Mouse (Mus musculus): ENCODE measurements around the gene Cdk5r1.
"Not testable (repeated sequence)": the region's sequence is repeated elsewhere in the genome, so short reads cannot be mapped to it uniquely, and the experiment has no call there.

Gene Cdk5r1

DNA sequence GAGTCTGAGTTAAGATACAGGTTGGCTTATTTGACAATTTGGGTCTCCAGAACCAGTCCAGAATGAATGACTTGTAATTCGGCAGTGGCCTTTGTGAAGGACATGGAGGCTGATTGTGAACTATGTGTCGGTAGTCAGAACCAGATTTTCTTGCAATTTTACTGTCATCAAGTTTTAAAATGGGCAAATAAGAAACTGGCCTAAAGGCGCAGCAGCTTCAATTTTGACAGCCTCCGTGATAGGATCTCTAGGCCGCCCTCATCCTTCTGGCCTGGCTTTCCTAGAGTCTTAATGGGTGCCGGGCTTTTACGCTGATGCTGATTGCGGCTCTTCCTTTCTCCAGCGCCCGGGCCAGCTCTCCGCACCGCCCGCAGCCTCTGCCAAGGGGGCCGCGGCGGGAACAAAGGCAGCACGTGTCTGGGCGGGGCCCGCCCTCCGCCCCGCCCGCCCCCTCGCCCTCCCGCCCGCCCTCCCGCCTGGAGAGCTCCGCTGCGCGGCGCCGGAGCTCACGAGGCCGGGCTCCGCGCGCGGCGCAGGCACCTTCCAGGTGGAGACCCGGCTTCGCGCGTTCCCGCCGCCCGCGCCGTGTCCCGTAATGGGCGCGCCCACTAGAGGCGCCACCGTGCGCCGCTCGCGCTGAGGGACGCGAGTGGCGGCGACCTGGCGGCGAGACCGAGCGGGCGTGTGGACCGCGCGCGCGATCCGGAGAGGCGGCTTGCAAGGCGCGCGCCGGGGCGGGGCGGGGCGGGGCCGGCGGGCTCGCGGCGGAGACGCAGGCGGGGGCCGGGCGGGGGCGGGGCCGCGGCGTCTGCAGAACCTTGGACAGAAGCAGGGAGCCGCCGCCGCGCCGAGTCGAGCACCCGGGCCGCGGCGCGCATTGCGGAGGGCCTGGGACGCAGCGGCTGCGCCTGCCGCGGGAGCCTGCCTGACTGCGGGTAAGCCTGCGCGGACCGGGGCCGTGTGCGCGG lies at the start of gene Cdk5r1:
Cdk5r1 (plus strand) TSS at position 802 of the 968 bp plus-strand sequence.
- DNase-seq: peak; percentile 96

DNA sequence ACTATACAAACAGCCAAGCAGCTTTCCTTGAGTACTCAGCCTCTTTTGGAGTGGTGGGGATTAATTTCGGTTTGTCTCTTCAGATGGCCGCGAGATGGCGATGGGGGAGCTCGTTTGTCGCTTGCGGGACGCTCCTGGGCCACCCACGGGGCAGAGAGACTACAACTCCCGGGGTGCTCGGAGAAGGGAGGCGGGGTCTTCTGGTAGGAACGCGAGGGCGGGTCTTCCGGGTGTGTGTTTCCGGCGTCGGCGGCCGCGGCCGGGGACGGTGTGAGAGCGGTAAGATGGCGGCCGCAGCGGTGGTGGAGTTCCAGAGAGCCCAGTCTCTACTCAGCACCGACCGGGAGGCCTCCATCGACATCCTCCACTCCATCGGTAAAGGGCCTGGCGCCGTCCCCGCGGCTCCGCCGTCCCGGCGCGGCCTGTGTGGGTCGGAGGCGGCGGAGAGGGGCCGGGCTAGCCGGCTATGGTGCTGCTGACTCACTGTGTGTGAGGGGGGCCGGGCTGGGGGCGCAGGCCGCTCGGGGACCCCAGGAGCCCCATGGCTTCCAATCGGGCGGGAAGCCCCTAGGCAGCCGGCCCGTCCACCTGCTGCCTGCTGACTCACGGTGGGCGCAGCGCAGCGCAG lies 48.3 kb upstream of the Cdk5r1 start, which contains the start of gene Psmd11:
Psmd11 (plus strand) TSS at position 235 of the 628 bp plus-strand sequence.
- peak; percentile 96 for DNase-seq

DNA sequence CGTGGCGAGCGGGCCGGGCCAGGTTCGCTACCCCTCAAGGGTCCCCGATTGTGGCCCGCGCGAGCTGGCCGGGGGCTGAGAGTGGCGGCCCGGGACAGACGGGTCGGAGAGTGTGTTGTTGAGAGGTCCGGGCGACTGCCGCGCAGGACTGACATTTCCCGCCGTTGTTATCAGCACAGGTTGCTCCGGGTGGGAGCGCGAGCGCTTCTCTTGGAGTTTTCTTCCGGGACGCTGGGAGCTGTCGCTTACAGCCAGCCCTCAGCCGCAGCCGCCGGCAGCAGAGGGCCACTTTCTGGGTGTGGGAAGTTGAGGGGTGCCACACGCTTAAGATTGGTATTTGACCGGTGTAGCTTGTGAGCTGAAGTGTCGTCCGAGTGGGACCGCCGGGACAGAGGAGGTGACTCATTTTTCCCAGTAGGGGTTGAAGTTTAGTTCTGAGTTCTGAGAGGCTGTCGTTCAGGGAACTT lies 47.8 kb upstream of the Cdk5r1 start:
- DNase-seq: no peak

DNA sequence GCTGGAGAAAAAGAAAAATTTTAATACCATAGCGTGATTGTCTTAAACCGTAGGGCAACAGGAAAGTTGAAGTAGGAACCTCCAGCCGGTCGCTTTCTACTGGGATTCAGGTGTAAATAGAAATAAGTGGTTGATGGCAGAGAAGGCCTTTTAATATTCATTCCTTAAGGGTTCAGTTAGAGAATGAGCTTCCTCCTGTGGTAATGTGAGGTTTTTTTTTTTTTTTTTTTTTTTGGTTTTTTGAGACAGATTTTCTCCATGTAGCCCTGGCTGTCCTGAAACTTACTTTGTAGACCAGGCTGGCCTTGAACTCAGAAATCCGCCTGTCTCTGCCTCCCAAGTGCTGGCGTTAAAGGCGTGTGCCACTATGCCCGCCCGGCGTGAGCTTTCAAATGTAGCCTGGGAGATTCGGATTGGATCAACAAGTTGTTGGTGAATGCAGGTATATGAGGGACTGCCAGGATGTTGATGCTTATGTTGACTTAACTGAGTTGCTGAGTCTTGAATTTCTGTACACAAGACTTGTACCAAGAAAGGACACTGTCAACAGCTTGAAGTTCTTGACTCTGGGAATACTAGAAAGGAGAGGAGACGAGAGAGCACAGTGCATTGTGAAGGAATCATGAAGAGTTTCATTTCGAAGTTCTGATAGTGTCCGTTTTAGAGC lies 47.2 kb upstream of the Cdk5r1 start:
- no peak for DNase-seq

DNA sequence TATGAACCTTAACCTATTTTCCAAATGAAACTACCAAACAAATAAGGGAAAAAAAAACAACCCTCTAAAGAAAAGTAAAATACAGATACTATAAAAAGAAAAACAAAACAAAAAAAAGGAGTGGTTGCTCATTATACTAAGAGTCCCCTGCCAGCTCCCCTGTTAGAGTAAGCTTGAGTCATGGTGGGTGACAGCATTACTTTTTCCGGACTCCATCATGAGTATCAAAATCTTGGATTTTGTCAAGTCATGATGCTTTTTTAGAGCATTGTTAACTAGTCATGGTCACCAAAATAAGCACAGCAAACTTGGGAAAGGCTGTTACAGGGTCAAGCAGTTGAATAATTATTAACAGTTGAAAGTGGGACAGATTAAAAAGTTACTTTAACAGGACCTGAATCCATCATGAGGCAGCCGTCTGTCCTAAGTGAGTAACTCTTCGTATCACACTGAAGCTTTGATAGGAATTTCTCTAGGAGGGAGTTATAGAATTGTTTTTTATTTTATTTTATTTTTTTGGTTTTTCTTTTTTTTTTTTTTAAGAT lies 46.4 kb upstream of the Cdk5r1 start:
- no peak for DNase-seq

DNA sequence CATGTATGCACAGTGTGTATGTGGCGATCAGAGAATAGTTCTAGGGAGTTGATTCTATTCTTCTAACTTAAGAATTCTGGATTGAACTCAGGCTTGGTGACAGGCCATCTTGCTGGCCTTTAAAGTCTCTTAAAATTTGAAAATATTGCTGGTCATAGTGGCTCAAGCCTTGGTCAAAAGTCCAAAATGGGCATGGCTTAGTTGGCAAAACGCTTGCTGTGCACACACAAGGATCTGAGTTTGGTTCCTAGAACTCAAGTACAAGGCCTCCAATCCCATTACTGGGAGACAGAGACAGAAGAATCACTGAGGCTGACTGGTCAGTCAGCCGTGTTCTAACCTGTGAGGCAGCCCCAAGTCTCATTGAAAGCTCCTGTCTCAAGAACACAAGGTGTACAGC lies 29.9 kb upstream of the Cdk5r1 start:
- DNase-seq: no peak

DNA sequence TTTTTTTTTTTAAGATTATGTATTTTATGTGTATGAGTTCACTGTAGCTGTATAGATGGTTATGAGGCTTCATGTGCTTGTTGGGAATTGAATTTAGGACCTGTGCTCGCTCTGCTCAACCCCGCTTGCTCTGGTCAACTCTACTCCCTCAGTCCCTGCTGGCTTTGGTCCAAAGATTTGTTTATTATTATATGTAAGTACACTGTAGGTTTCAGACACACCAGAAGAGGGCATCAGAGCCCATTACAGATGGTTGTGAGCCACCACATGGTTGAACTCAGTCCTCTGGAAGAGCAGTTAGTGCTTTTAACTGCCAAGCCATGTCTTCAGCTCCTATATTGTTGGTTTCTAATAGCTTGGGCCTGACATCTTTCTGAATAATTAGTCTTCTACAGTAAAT lies 27.0 kb upstream of the Cdk5r1 start:
- DNase-seq: no peak

DNA sequence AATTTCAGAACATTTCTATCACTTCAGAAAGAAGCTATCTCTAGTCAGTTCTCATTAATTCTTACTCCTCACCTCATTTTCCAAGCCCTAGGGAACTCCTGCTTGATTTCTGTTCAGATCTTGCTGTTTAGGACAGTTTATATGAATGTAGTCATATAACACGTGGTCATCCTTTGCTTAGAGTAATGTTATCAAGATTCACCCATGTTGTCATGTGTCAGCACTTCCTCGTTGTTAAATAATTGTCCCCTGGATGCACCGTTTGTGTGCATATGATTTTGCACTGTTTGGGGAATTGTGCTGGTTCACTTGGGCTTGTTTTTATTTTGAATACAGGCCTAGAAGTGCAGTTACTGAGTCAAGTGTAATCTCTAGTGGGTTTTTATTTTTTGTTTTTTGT lies 24.6 kb upstream of the Cdk5r1 start:
- DNase-seq: no peak

DNA sequence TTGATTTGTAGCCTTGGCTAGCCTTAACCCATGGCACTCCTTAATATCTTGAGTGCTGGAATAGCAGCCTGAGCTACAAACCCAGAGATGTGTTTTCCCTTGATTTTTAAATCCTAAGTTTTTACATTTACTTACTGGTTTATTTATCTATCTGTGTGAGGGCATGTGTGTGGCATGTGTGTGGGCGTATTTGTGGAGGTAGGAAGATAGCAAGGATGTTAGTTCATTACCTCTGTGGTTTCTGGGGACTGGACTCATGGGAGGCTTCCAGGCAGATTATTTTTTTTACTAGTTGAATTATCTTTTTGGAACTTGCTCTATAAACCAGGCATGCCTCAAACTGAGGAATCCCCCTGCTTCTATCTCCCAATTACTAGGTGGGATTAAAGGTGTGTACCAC lies 23.6 kb upstream of the Cdk5r1 start:
- no peak for DNase-seq

DNA sequence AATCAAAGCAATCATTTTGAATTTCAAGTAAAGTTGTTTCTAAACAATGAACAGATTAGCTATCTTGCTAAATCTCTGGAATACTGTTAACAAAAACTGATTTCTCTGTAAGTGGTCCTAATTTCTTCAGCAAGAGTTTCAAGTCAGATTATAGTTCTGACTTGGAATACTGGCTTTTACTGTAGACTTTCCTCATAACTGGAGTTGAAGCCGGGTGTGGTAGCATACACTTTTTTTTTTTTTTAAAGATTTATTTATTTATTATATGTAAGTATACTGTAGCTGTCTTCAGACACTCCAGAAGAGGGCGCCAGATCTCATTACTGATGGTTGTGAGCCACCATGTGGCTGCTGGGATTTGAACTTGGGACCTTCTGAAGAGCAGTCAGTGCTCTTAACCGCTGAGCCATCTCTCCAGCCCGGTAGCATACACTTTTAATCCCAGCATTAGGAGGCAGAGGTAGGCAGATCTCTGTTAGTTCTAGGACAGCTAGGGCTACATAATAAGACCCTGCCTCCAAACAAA lies 13.2 kb upstream of the Cdk5r1 start:
- not testable (repeated sequence) for DNase-seq

DNA sequence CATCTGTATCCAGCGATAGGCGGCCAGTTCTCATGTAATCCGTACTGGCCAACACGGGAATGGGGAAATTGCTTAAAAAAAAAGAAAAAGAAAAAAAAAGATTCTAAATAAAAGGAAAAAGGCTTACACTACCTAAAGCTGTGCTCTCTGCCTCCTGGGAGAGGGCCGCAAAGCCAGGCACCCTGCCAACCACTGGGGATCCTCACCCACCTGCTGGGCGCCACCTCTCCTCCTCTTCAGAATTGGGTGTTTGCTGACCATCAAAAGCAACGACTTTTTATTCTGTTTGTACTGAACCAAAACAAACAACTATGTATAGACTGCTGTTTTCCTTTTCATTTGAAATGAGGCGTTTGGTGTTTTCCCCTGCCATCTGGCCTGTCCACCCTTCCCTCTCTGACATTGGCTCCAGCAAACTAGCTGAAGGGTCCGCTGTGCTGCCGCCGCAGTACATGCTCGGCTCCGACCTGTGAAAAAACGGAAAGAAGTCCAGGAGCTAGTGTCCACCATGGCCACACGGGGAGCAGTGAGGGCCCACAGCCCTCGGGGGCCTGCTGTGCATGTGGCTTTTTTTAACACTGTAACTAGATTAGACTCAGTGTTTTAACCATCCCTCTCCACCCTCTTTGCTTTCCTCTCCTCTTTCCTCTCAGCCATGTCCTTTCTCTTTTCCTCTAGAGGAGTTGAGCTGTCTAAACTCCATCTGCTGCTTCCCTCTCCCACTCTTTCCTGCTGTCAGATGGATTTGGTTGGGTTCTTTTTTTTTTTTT lies 4.8 kb upstream of the Cdk5r1 start:
- DNase-seq: no peak

DNA sequence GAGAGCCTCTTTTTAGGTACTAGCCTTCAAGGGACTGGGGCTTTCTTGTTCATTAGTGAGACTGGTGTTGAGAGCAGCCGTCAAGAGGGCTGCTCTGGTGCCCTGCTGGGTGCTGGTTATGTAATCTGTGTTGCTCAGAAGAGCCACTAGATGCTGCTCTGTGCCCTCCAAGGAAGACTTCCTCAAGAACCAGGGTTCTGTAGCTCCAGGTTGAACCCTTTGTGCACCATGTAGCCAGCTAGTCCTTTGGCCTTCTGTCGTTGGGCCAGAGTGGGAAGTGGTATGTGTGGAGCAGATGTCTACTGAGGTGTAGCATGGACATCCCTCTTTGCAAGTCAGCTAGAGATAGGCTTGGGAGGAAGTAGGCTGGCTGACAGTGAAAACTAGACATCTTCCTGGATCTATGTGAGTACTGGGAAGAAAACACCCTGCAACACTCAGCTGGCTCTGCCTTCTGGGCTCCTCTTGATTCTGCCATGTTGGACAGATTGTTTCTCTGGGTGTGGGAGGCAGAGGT lies 2.6 kb upstream of the Cdk5r1 start:
- peak; percentile 85 for DNase-seq

DNA sequence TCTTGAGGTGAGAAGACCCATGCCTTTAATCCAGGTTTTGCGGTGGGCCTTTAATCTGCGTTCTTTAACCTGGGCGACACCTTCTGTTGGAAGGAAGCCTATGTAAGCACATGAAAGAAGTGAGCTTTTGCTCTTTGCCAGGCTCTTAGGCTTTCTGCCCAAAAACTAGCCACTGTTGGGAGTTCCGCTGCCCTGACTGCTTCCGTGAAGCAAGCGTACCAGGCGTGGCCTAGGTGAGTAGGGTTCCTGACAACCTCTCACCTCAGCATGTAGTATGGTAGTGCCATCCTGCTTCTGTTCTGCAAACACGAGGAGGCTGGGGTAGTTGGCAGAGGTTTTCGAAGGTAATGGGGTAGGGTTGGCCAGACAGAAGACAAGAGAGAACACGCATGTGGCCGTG lies 2.0 kb upstream of the Cdk5r1 start:
- peak; percentile 68 for DNase-seq

DNA sequence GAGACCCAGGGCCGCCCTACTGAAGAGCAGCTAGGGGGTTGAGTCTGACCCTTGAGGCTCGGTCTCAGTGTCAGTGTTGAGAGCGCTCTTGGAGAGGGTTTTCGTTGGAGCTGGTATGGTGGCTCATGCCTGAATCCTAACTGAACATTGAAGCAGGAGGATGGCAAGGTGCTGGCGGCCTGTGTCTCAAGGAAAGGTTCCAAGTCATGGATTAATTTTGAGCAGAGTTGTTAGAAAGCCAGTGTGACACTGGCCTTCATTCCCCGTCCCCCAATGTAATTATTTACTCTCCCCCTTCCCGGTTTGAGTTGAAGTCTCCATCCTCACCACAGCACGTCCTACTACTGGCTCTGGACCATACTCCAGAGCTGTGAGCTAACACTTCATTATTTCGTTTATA lies 1.3 kb upstream of the Cdk5r1 start:
- peak; percentile 56 for DNase-seq

DNA sequence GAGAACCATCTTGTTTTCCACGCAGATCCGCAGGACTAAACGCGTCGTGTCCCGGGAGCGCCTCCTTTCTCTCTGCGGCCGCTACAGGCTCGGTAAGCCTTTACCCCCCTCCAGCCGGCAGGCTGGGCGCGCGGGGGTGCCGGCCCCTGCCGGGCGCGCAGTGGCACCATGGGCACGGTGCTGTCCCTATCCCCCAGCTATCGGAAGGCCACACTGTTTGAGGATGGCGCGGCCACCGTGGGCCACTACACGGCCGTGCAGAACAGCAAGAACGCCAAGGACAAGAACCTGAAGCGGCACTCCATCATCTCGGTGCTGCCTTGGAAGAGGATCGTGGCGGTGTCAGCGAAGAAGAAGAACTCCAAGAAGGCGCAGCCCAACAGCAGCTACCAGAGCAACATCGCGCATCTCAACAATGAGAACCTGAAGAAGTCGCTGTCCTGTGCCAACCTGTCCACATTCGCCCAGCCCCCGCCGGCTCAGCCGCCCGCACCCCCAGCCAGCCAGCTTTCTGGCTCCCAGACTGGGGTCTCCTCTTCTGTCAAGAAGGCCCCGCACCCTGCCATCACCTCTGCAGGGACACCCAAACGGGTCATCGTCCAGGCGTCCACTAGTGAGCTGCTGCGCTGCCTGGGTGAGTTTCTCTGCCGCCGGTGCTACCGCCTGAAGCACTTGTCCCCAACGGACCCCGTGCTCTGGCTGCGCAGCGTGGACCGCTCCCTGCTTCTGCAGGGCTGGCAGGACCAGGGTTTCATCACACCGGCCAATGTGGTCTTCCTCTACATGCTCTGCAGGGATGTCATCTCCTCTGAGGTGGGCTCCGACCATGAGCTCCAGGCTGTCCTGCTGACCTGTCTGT lies 747 bp downstream of the Cdk5r1 start:
- peak; percentile 78 for DNase-seq

DNA sequence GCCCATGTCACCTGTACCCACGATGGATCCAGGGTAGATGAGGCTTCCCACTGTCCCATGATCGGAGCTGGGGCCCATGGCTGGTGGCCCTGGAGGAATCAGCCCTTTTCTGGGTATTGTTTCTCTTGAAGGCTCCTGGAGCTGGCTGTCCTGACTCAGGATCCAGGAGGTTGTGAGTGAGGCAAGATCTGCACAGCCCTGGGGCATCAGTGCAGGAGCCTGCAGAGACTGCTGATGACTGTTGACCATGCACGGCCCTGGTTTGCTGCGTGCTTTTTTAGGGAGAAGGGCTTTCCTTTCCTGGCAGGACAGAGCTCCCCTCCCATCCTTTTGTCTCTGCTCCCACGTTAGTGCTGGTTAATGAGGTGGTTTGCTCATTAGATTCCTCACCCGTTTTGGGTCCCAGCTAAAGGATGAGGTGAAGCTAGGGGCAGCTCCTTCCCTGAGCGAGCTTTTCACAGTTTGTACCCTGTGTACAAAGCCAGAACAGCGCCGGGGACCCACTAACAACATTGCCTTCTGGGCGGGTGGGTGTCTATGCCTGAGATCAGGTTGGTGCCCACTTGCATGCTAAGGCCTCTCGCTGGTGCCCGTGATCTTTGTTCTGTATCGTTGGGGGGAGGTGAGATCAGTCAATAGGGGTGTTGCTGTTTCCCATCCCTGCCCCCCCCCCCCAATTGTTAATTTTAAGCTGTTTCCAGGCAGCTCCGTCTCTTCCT lies 2.0 kb downstream of the Cdk5r1 start:
- DNase-seq: peak; percentile 44

DNA sequence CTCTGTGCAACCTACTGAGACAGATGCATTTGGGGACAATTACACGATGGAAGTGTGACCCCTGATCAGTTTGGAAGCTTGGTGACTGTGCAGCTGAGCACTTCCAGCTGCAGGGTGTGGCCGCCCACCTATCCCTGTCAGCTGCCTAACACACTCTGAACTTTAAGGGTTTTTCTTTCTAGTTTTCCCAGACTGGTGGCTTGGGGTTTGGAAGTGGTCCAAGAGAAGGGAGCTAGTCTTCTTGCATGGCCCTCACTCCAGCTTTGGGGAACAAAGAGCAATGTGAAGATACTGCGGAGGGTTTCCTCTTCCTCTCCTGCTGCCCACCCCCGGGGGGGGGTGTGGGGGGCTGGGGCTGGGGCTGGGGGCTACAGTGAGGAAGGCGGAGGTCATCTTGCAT lies 2.6 kb downstream of the Cdk5r1 start:
- DNase-seq: peak; percentile 63

DNA sequence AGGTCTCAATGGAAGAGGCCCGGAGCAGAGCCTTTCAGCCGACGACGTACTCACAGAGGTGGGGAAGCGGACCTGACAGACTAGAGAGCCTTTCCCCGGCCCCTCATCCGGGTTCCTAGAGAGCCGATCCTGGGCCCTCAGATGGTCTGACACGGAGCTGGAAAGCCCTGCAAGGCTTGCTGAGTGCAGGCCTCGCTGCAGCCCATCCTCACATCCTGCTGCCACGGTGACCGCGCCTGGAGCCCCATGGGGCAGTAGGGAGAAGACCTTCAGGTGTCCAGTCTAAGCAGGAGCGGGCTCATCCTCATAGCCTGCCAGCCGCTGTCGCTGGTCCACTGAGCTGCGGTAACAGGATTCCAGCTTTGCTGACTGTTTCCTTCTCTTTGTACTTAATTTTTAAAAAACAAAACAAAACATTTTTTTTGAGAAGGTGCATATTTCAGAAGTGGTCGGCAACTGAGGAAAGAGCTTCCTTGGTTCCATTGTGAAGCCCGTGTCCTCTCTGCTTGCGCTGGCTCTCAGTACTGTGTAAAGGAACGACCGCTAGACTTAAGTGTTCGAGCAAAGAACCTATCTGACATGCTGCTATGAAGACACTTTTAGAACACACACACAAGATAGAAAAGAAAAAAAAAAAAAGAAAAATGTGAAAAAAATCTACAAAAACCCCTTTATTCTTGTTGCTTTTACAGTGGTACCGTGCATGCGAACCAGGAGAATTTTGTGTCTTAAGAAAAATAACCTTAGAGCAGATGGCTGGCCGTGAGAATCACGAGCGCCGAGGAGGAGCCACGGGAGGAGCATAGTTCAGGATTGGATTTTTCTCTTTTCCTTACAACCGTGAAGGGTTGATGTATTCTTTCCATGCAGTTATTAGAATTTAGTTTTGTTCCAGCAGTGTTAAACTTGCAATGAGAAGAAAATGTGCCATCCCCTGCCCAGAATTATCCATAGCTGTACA lies 3.4 kb downstream of the Cdk5r1 start:
- DNase-seq: peak; percentile 60
